Mouse (Mus musculus): ENCODE data around the gene Gramd4. TPM values are rescaled to one million over a fixed set of nuclear protein-coding genes. Genes with fewer than 3 reads are reported as not detected.

Gramd4 gene
- polyA plus RNA-seq, 1 experiment from 2014 or later, result 34.3 TPM

DNA sequence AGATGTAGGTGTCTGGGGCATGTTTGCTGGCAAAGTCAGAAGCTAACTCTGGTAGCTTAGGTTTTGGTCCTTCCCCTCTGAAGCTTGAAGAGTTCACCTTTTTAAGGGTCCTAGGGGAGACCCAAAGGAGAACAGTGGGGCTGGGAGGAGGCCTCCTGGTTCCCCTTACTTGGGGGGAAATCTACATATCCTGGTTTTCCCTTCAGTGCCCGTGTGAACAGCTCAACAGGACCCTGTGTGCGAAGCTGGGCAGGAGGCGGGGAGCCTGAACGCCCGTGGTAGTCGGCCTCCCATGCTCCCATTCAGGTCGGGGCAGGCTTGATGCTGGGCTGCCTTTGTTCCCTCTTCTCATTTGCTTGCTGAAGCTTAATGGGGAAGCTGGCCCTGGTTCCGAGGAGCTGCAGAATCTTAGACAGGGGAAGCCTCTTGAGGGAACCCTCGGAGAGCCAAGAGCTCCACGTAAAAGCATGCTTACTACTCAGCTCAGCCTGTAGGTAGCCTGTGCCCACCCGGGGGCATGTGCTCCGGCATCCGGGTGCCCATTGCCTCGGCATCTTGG lies 30.2 kb downstream of the Gramd4 start:
- Histone ChIP-seq H3K36me3 (peaks cover 11% of the 10 kb centered on the region), H3K9ac (replicated peaks) (0 out of 2 replicates have a peak overlapping the region, but pooled peaks have one; percentile 25), H3K27ac (peak overlapping the region; percentile 90), H3K4me3 (replicated peaks) (no peak overlapping the region), H3K9me3 (no peaks in the 10 kb centered on the region), H3K4me1 (replicated peaks) (peaks cover 86% of the 10 kb centered on the region), H3K4me2 (replicated peaks) (0 out of 2 replicates have a peak overlapping the region, but pooled peaks have one; percentile 13), H3K27me3 (no peaks in the 10 kb centered on the region)
- 15% methylated on average over 14 of the region's 14 CpGs for WGBS
- peak; percentile 28; the same call in 1 of the 2 replicates for ATAC-seq

DNA sequence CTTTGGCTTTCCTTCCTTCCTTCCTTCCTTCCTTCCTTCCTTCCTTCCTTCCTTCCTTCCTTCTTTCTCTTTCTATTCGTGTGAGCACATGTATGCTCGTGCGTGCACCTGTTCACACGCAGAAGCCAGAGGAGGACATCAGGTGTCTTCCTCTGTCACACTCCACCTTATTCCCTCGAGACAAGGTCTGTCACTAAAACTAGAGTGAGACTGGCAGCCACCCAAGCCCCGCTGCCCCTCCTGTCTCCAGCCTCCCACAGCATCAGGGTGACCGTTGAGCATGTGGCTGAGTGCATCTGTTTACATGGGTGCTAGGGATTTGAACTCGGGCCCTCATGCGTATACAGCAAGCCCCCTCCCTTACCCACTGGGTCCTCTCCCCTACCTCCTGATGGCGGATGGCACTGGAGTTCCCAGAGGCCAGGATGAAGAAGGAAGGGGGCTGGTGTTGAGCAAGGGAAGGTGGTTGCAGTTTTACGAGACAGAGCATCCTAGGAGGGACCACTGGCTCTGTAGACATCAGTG lies 30.8 kb downstream of the Gramd4 start:
- H3K4me3 ChIP-seq (replicated peaks), result no peak overlapping the region
- H3K36me3 ChIP-seq, result peaks cover 17% of the 10 kb centered on the region
- WGBS, result 82% methylated on average over 11 of the region's 11 CpGs
- no peak for ATAC-seq
- peak overlapping the region; percentile 90 for H3K27ac ChIP-seq
- no peaks in the 10 kb centered on the region for H3K9me3 ChIP-seq
- H3K4me1 ChIP-seq (replicated peaks), result peaks cover 80% of the 10 kb centered on the region
- H3K4me2 ChIP-seq (replicated peaks), result no peak overlapping the region
- no peaks in the 10 kb centered on the region for H3K27me3 ChIP-seq
- H3K9ac ChIP-seq (replicated peaks), result no peak overlapping the region

DNA sequence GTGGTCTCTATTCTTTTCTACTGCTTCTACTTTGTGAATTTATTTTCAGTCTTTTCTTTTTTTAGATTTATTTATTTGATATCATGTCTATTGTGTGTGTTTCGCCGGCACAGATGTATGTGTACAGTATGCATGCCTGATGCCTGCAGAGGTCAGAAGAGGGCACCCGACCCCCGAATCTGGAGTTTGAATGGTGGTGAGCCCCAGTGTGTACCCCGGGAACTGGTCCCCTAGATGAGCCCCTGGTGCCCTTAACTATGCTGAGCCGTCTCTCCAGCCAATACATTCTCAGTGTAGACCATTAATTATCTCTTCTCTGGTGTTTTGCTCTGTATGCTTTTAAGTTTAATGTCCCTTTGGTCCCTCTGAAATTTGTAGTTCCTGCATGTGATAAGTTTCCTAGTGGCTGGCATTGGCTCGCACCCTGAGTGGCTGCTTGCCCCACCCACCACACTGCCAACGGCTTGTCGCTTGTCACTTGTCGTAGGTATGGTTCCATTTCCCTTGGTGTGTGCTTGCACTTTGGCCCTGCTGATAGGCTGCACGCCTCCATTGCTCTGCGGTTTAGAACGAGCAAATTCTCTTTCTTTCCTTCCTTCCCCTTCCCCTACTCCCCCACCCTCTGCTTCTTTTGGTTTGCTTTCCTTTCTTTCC lies 31.7 kb downstream of the Gramd4 start:
- peak overlapping the region; percentile 32 for H3K27ac ChIP-seq
- peaks cover 71% of the 10 kb centered on the region for H3K4me1 ChIP-seq (replicated peaks)
- H3K36me3 ChIP-seq, result peaks cover 21% of the 10 kb centered on the region
- no peaks in the 10 kb centered on the region for H3K9me3 ChIP-seq
- WGBS, result 82% methylated on average over 13 of the region's 13 CpGs
- no peak overlapping the region for H3K9ac ChIP-seq (replicated peaks)
- no peaks in the 10 kb centered on the region for H3K27me3 ChIP-seq
- no peak overlapping the region for H3K4me3 ChIP-seq (replicated peaks)
- H3K4me2 ChIP-seq (replicated peaks), result no peak overlapping the region
- no peak for ATAC-seq

DNA sequence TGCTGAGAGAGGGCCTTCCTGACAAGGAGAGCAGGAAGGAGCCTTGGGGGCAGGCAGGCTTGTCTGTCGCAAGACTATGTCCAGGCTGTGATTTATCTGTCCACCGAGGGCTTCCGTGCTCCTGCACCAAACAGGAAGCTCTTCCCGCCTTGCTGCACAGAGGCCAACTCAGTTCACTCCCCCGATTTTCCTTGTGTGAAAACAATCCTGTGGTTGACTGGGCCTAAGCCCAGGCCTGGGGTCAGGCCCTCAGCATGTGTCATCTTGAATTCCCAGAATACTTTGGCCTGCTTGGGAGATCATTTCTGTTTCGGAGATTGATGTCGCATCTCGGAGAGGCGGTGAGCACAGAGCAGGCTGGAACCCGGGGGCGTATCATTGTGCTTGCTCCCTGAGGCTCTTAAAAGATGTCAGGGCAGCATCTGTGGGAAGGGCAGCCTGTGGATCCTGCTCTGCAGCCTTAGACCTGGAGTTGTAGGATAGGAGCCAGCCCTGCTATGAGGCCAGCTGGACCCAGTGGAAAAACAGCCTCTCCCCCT lies 32.6 kb downstream of the Gramd4 start:
- Histone ChIP-seq H3K9ac (replicated peaks) (no peak overlapping the region), H3K36me3 (peaks cover 23% of the 10 kb centered on the region), H3K4me1 (replicated peaks) (peaks cover 62% of the 10 kb centered on the region), H3K4me3 (replicated peaks) (no peak overlapping the region), H3K9me3 (no peaks in the 10 kb centered on the region), H3K27me3 (no peaks in the 10 kb centered on the region), H3K4me2 (replicated peaks) (no peak overlapping the region), H3K27ac (peak overlapping the region; percentile 32)
- WGBS, result 68% methylated on average over 11 of the region's 11 CpGs
- ATAC-seq, result no peak

DNA sequence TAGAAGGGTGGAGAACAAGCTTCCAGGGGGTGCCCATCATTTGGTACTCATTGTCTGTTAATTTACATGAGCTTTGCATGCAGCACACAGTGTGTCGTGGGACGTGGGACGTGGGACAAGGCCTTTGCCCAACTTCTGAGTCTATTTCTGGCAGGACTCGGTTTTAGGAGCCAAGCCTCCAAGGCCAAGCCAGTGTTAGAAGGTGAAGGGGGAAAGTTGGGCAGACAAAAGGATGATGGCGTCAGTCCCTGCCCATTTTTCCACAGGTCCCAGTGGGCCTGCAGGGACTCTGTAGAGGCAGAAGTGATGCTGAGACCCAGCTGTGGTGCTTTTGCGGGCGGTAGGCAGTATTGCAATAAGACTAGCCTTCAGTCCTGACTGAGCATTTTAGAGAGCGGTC lies 33.1 kb downstream of the Gramd4 start:
- H3K9ac ChIP-seq (replicated peaks), result no peak overlapping the region
- H3K9me3 ChIP-seq, result no peaks in the 10 kb centered on the region
- WGBS, result 90% methylated on average over 8 of the region's 8 CpGs
- H3K4me2 ChIP-seq (replicated peaks), result no peak overlapping the region
- H3K4me1 ChIP-seq (replicated peaks), result peaks cover 57% of the 10 kb centered on the region
- no peak overlapping the region for H3K4me3 ChIP-seq (replicated peaks)
- H3K27ac ChIP-seq, result 0 out of 2 replicates have a peak overlapping the region, but pooled peaks have one; percentile 32
- H3K27me3 ChIP-seq, result no peaks in the 10 kb centered on the region
- peaks cover 27% of the 10 kb centered on the region for H3K36me3 ChIP-seq
- ATAC-seq, result no peak

DNA sequence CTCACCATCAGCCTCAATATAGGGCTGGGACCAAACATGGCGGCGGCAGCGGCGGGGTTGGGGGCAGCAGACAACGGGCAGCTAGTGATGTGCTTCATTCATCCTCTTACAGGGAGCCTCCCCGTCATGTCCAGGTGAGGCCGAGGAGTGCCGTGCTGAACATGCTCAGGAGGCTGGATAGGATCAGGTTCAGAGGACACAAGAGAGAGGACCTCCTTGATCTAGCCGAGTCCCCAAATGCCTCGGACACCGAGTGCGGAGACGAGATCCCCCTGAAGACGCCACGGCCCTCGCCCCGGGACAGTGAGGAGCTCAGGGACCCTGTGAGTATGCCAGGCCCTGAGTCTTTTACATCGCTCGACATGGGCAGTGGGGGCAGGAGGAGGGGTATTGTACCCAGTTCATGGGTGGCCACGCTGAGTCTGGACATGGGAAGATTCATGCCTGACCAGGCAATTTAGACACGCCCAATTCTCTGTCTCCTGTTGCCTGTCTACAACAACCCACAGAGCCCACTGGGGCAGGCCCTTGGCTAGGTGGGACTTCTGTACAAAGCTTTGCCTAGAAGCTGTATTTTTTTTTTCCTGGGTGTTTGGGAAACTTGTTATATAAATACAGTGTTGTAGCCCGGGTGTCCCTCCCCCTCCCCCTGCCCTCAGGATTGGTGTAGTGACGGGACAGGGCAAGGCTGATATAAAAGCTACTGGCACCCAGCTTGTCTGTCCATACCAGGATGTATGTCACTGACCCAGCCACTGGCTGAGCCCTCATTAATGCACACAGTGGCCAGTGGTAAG lies 33.9 kb downstream of the Gramd4 start:
- no peak for ATAC-seq
- Histone ChIP-seq H3K4me3 (replicated peaks) (no peak overlapping the region), H3K27me3 (no peaks in the 10 kb centered on the region), H3K27ac (no peak overlapping the region), H3K36me3 (peaks cover 34% of the 10 kb centered on the region), H3K9ac (replicated peaks) (no peak overlapping the region), H3K4me2 (replicated peaks) (no peak overlapping the region), H3K9me3 (no peaks in the 10 kb centered on the region), H3K4me1 (replicated peaks) (peaks cover 49% of the 10 kb centered on the region)
- WGBS, result 92% methylated on average over 23 of the region's 23 CpGs

DNA sequence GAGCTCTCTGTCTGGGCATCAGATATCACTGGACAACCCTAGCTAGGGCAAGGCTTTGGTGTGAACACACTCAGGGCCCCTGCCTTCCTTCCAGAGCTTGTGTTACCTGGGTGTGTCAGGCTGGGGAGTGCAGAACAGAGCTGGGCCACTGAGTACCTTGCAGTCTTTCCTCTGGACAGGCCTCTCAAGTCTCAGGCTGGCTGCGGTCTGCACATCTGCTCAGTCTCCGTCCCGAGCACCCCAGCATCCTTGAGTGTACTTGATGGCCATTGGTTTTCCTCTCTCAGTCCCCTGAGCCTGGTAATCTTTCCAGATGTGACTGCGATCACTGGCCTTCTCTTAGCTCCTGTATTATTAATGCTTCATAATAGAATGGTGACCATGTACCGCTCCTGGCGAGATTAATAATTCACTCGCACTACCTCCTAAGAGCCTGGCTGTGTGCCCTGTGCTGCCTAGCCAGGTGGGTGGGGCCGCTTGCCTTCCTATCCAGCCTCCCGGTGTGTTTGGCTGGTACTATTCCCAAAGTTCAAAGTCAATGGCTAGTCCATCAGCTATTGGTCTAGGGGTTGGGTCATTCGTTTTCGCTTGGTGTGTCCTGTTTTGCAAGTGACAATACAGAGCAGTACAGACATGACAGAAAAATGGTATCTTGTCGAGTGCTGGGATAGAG lies 34.6 kb downstream of the Gramd4 start:
- WGBS, result 89% methylated on average over 12 of the region's 12 CpGs
- H3K27ac ChIP-seq, result no peak overlapping the region

DNA sequence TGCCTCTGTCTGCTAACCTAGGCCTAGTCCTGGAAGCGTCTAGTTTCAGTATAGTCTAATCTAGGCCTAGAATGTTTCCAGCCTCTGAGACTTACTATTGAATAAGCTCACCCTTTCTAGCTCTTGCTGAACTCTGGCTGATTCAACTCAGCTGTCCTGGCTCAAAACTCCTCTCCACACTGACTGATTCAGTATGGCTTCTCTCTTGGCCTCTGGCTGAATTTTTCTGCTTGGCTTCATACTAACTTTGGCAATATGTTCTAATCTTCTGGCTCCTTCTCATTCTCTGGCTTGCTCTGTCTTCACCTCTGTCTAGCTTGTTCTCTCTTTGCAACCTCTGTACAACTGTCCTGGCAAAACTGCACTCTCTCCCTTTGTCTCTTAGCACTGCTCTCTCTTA lies 35.7 kb downstream of the Gramd4 start:
- Histone ChIP-seq H3K4me1 (replicated peaks) (peaks cover 35% of the 10 kb centered on the region), H3K9me3 (no peaks in the 10 kb centered on the region), H3K4me3 (replicated peaks) (no peak overlapping the region), H3K9ac (replicated peaks) (no peak overlapping the region), H3K36me3 (peaks cover 35% of the 10 kb centered on the region), H3K27ac (no peak overlapping the region), H3K4me2 (replicated peaks) (no peak overlapping the region), H3K27me3 (no peaks in the 10 kb centered on the region)
- ATAC-seq, result no peak
- 91% methylated on average over 1 of the region's 1 CpGs for WGBS

More for the DNA sequence above, 34.6 kb downstream of the Gramd4 start:
- no peaks in the 10 kb centered on the region for H3K27me3 ChIP-seq
- H3K9ac ChIP-seq (replicated peaks), result no peak overlapping the region
- no peak overlapping the region for H3K4me2 ChIP-seq (replicated peaks)
- H3K4me1 ChIP-seq (replicated peaks), result peaks cover 44% of the 10 kb centered on the region
- ATAC-seq, result 0 out of 2 replicates have a peak, but pooled peaks have one; percentile 12
- no peak overlapping the region for H3K4me3 ChIP-seq (replicated peaks)
- no peaks in the 10 kb centered on the region for H3K9me3 ChIP-seq
- H3K36me3 ChIP-seq, result peaks cover 35% of the 10 kb centered on the region

DNA sequence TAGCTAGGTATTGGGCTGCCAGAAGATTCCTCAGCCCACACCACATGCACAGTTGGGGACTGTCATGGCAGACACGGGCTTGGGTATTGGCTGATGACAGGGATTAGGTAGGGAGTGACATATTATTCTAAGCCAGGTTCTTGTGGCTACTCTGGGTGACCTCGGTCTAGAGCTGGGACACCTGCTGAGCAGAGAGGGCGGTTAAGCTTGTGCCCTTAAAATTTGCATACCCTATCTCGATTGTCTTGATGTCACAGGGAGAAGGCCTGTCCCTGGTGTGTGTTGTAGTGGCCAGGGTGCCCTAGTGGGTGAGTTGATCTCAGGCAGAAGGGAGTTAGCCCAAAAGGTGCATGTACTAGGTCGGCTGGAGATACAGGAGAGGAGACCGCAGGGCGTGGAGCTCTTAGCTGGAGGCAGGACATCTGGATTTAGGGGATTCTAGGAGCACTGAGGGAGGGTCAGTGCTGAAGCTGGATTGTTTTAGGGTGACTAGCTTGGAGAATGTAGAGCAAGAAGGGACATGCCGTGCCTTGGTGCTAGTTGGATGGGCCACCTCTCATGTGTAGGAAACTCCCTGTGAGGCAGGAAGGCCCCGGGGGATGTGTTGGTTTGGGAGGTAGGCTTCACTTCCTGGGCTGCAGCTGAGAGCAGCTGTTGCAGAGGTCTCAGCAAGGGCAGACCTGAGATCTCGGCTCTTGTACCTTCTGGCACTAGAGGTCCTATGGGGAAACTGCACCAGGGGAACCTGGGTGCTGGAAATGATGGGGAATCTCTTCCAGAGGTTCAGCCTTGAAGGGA lies 37.0 kb downstream of the Gramd4 start:
- no peak overlapping the region for H3K4me3 ChIP-seq (replicated peaks)
- H3K9ac ChIP-seq (replicated peaks), result no peak overlapping the region
- WGBS, result 87% methylated on average over 10 of the region's 10 CpGs
- no peaks in the 10 kb centered on the region for H3K27me3 ChIP-seq
- no peak overlapping the region for H3K27ac ChIP-seq
- H3K4me1 ChIP-seq (replicated peaks), result peaks cover 25% of the 10 kb centered on the region
- peaks cover 43% of the 10 kb centered on the region for H3K36me3 ChIP-seq
- H3K4me2 ChIP-seq (replicated peaks), result no peak overlapping the region
- no peak for ATAC-seq
- H3K9me3 ChIP-seq, result no peaks in the 10 kb centered on the region

DNA sequence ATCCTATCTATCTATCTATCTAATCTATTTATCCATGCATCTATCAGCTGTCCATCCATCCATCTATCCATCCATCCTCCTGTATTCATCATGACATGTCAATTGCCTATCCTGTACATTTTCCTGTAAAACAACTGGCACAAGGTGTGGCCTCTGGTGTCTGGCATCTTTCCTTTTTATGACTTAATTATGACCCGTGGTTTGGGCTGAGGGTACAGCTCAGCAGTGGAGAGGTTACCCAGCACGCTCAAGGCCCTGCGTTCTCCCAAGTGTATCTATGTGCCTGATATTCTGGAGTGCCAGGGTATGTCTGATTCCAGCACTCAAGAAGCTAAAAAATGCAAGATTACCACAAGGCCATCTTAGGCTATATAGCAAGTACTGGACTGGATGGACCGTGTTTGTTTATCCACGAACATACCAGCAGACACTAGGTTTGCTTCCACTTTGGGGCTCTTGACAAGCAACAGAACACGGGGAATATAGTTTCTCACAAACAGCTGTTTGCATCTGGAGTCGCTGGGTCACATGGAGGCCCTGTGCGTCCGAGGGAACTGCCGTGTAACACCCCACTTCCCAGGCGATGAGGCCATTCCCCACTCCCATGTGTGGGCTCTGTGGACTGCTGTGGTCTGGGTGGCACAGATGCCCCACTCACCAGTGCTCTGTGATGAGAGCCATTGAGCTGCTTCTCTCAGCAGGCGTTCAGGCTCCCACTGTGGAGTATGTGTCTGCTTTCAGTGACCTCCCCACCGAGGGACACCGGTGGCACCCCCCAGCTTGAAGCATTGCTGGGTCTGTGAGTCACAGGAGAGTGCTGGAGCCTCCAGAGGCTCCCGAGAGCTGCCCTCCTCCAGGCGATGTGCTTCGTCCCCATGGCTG lies 38.5 kb downstream of the Gramd4 start:
- no peaks in the 10 kb centered on the region for H3K27me3 ChIP-seq
- H3K9me3 ChIP-seq, result no peaks in the 10 kb centered on the region
- no peak overlapping the region for H3K9ac ChIP-seq (replicated peaks)
- H3K36me3 ChIP-seq, result peaks cover 52% of the 10 kb centered on the region
- no peak for ATAC-seq
- 94% methylated on average over 17 of the region's 17 CpGs for WGBS
- no peak overlapping the region for H3K4me2 ChIP-seq (replicated peaks)
- no peak overlapping the region for H3K4me3 ChIP-seq (replicated peaks)
- peaks cover 10% of the 10 kb centered on the region; the same call in 1 of the 2 replicates for H3K4me1 ChIP-seq (replicated peaks)
- no peak overlapping the region for H3K27ac ChIP-seq
